Mouse (Mus musculus): ENCODE measurements around the gene Tspan9.

DNA sequence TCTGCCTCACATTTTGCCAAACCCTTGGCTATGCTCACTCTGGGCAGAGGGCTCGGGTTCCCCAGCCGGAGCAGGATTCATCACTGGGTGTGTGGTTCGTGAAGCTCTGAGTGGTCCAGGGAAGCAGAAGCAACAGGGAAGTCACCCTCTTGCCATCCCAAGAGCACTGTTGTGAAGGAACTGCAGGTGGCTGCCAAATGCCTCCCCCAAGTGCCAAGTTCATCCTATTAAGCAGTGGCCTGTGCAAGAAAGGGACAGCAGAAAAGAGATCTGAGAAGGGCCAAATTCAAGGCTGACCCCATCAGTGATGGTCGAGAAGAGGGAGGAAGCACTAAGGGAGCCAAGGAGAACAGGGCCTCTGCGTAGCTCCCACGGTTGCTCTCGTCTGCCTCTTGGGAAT is 46.9 kb downstream of the Tspan9 start:
- no peak for TF ChIP-seq CTCF (IDR thresholded peaks at IDR 0.05; ENCODE audit: insufficient read depth, low read length)
- TF ChIP-seq POLR2A (IDR thresholded peaks at IDR 0.05; ENCODE audit: borderline replicate concordance, extremely low read depth, low read depth, low read length), result no peak
